Mouse (Mus musculus): ENCODE measurements around the gene Itfg2.

The Itfg2 gene

GRCm38 (mm10) chr6:128424269-128425019 lies at the start of gene Itfg2:
Itfg2 (minus strand) TSS chr6:128424931.
- DNase-seq: peak; percentile 96

GRCm38 (mm10) chr6:128474112-128474511 lies 49.4 kb upstream of the Itfg2 start:
- no peak for DNase-seq

GRCm38 (mm10) chr6:128469451-128469850 lies 44.7 kb upstream of the Itfg2 start:
- no peak for DNase-seq

- DNase-seq: no peak
Measured at GRCm38 (mm10) chr6:128467298-128467697, 42.6 kb upstream of the Itfg2 start.

GRCm38 (mm10) chr6:128466563-128466962 lies 41.8 kb upstream of the Itfg2 start:
- DNase-seq: no peak

GRCm38 (mm10) chr6:128466043-128466442 lies 41.3 kb upstream of the Itfg2 start:
- no peak for DNase-seq

GRCm38 (mm10) chr6:128464996-128465395 lies 40.3 kb upstream of the Itfg2 start:
- no peak for DNase-seq

GRCm38 (mm10) chr6:128461606-128462005 lies 36.9 kb upstream of the Itfg2 start:
- DNase-seq: no peak

GRCm38 (mm10) chr6:128460729-128461503 lies 36.2 kb upstream of the Itfg2 start:
- DNase-seq: no peak

GRCm38 (mm10) chr6:128460321-128460720 lies 35.6 kb upstream of the Itfg2 start:
- DNase-seq: no peak

- DNase-seq: no peak
Measured at GRCm38 (mm10) chr6:128457186-128457585, 32.5 kb upstream of the Itfg2 start.

- peak; percentile 70 for DNase-seq
Measured at GRCm38 (mm10) chr6:128455835-128456605, 31.3 kb upstream of the Itfg2 start.

GRCm38 (mm10) chr6:128447063-128447462 lies 22.3 kb upstream of the Itfg2 start:
- DNase-seq: no peak

- DNase-seq: no peak
Measured at GRCm38 (mm10) chr6:128445761-128446535, 21.2 kb upstream of the Itfg2 start.

GRCm38 (mm10) chr6:128440238-128440637 lies 15.5 kb upstream of the Itfg2 start:
- DNase-seq: no peak

- no peak for DNase-seq
Measured at GRCm38 (mm10) chr6:128438871-128439341, 14.2 kb upstream of the Itfg2 start.

- DNase-seq: peak; percentile 93
Measured at GRCm38 (mm10) chr6:128438317-128438870, 13.7 kb upstream of the Itfg2 start, which contains the start of gene Fkbp4. Fkbp4 (minus strand) TSS chr6:128438677.

GRCm38 (mm10) chr6:128437731-128438316 lies 13.1 kb upstream of the Itfg2 start:
- no peak for DNase-seq

GRCm38 (mm10) chr6:128437288-128437687 lies 12.6 kb upstream of the Itfg2 start:
- DNase-seq: no peak

- no peak for DNase-seq
Measured at GRCm38 (mm10) chr6:128436356-128437005, 11.8 kb upstream of the Itfg2 start.

- DNase-seq: no peak
Measured at GRCm38 (mm10) chr6:128435474-128435873, 10.7 kb upstream of the Itfg2 start.
